Mouse (Mus musculus) gastrocnemius, postnatal 4 days (tissue): ENCODE measurements around the gene Uba1. TPM values are rescaled to one million over a fixed set of nuclear protein-coding genes. Genes with fewer than 3 reads are reported as not detected.

ENCODE experiments used
- DNase-seq, 2 experiments: peaks; one replicate each; pipeline ENCODE4 v3.0.0; 2021 to 2022; ENCODE audit warnings: low spot score in 2 of 2, mixed read lengths in 2 of 2
- long read RNA-seq, 2 experiments: library from polyadenylated mRNA; stranded (forward); transcript quantifications; one replicate each; pipeline ENCODE4 v2.0.0; 2021
- total RNA-seq, 2 experiments: library from RNA; stranded (reverse); gene quantifications; 2 replicates each; pipeline ENCODE4 v1.2.3; 2021

Uba1 gene
- total RNA-seq = 100 to 1,000 TPM; 200 to 208 TPM
- long read RNA-seq, experiment 1, full-length matches to known transcripts = 169 of 232 reads
- long read RNA-seq, experiment 1, partial matches to known transcripts = 49 of 232 reads
- long read RNA-seq, experiment 1, other reads (novel, unspliced or antisense) = 14 of 232 reads
- long read RNA-seq, experiment 2, full-length matches to known transcripts = 254 of 302 reads
- long read RNA-seq, experiment 2, partial matches to known transcripts = 33 of 302 reads
- long read RNA-seq, experiment 2, other reads (novel, unspliced or antisense) = 15 of 302 reads

- peak; percentile 29 to 70 for DNase-seq
Observed at GRCm38 (mm10) chrX:20658026-20658652, at the start of gene Uba1. TSS of gene Uba1 (plus strand) at chrX:20658326.

GRCm38 (mm10) chrX:20608500-20608899, 49.6 kb upstream of the Uba1 start:
- no peak for DNase-seq

GRCm38 (mm10) chrX:20616861-20617175, 41.3 kb upstream of the Uba1 start:
- no peak for DNase-seq

- DNase-seq = peak; percentile 48 to 67
Observed at GRCm38 (mm10) chrX:20617176-20617902, 40.8 kb upstream of the Uba1 start, which contains the start of the genes Rbm10 and Ndufb11. TSS of gene Rbm10 (plus strand) at chrX:20617503. TSS of gene Ndufb11 (minus strand) at chrX:20617619.

GRCm38 (mm10) chrX:20617903-20618399, 40.2 kb upstream of the Uba1 start:
- peak in 1 of 2 experiments; percentile 11 for DNase-seq

GRCm38 (mm10) chrX:20638141-20638540, 20.0 kb upstream of the Uba1 start:
- DNase-seq = no peak

- no peak for DNase-seq
Observed at GRCm38 (mm10) chrX:20644780-20645179, 13.3 kb upstream of the Uba1 start.

GRCm38 (mm10) chrX:20657593-20657992, 533 bp upstream of the Uba1 start:
- no peak for DNase-seq

GRCm38 (mm10) chrX:20658891-20659406, 823 bp downstream of the Uba1 start:
- DNase-seq = peak in 1 of 2 experiments; percentile 8

GRCm38 (mm10) chrX:20662317-20662715, 4.2 kb downstream of the Uba1 start:
- no peak for DNase-seq

- DNase-seq = peak; percentile 56 to 78
Observed at GRCm38 (mm10) chrX:20662716-20663443, 4.8 kb downstream of the Uba1 start.

- DNase-seq = no peak
Observed at GRCm38 (mm10) chrX:20663444-20663790, 5.3 kb downstream of the Uba1 start.

GRCm38 (mm10) chrX:20687519-20688067, 29.5 kb downstream of the Uba1 start, which contains the start of gene Cdk16:
TSS of gene Cdk16 (plus strand) at chrX:20687954.
- DNase-seq = peak in 1 of 2 experiments; percentile 79

- DNase-seq = peak; percentile 57 to 79
Observed at GRCm38 (mm10) chrX:20688068-20688547, 30.0 kb downstream of the Uba1 start.

- peak; percentile 21 to 66 for DNase-seq
Observed at GRCm38 (mm10) chrX:20688615-20689014, 30.5 kb downstream of the Uba1 start.

- DNase-seq = no peak
Observed at GRCm38 (mm10) chrX:20691566-20691965, 33.4 kb downstream of the Uba1 start.

- DNase-seq = no peak
Observed at GRCm38 (mm10) chrX:20692616-20693015, 34.5 kb downstream of the Uba1 start.

GRCm38 (mm10) chrX:20695842-20696241, 37.7 kb downstream of the Uba1 start:
- DNase-seq = no peak

GRCm38 (mm10) chrX:20703741-20704290, 45.7 kb downstream of the Uba1 start, which contains the start of gene Usp11:
TSS of gene Usp11 (plus strand) at chrX:20703906.
- no peak for DNase-seq
